Mouse (Mus musculus): ENCODE results near the gene Apol8. TPM values are rescaled to one million over a fixed set of nuclear protein-coding genes. Genes with fewer than 3 reads are reported as not detected.
"Not testable (repeated sequence)": the region's sequence is repeated elsewhere in the genome, so short reads cannot be mapped to it uniquely, and the experiment has no call there.

Apol8 gene
- polyA plus RNA-seq, 1 experiment from 2014 or later, result 0.55 TPM

- H3K27me3 ChIP-seq (ENCODE audit: control insufficient read depth, insufficient read depth, low read length); H3K9me3 ChIP-seq (ENCODE audit: control insufficient read depth, low read depth, low read length); H3K4me1 ChIP-seq (ENCODE audit: control insufficient read depth, insufficient read depth, low read length); H3K27ac ChIP-seq (ENCODE audit: low read length); H3K9ac ChIP-seq (replicated peaks; ENCODE audit: low read depth, low read length); H3K4me3 ChIP-seq (ENCODE audit: low read depth, low read length); H3K36me3 ChIP-seq (ENCODE audit: control insufficient read depth, insufficient read depth, low read length); ATAC-seq (ENCODE audit: insufficient number of reproducible peaks, insufficient read depth, low FRiP score, low read depth); H3K4me2 ChIP-seq (replicated peaks; ENCODE audit: low read depth, low read length): not testable (repeated sequence)
- WGBS, result 62% methylated on average over 4 of the region's 4 CpGs
These were observed 22.9 kb downstream of the Apol8 start for GRCm38 (mm10) chr15:77733903-77734302.

- not testable (repeated sequence) for H3K4me3 ChIP-seq (ENCODE audit: low read depth, low read length); H3K4me2 ChIP-seq (replicated peaks; ENCODE audit: low read depth, low read length); H3K36me3 ChIP-seq (ENCODE audit: control insufficient read depth, insufficient read depth, low read length); H3K4me1 ChIP-seq (ENCODE audit: control insufficient read depth, insufficient read depth, low read length); H3K27ac ChIP-seq (ENCODE audit: low read length); H3K27me3 ChIP-seq (ENCODE audit: control insufficient read depth, insufficient read depth, low read length); H3K9ac ChIP-seq (replicated peaks; ENCODE audit: low read depth, low read length); H3K9me3 ChIP-seq (ENCODE audit: control insufficient read depth, low read depth, low read length); ATAC-seq (ENCODE audit: insufficient number of reproducible peaks, insufficient read depth, low FRiP score, low read depth)
- 58% methylated on average over 8 of the region's 8 CpGs for WGBS
These were observed 23.4 kb downstream of the Apol8 start for GRCm38 (mm10) chr15:77733380-77733779.

- not testable (repeated sequence) for H3K4me1 ChIP-seq (ENCODE audit: control insufficient read depth, insufficient read depth, low read length); H3K9ac ChIP-seq (replicated peaks; ENCODE audit: low read depth, low read length); H3K4me2 ChIP-seq (replicated peaks; ENCODE audit: low read depth, low read length); H3K36me3 ChIP-seq (ENCODE audit: control insufficient read depth, insufficient read depth, low read length); H3K4me3 ChIP-seq (ENCODE audit: low read depth, low read length); H3K9me3 ChIP-seq (ENCODE audit: control insufficient read depth, low read depth, low read length); ATAC-seq (ENCODE audit: insufficient number of reproducible peaks, insufficient read depth, low FRiP score, low read depth); H3K27ac ChIP-seq (ENCODE audit: low read length); H3K27me3 ChIP-seq (ENCODE audit: control insufficient read depth, insufficient read depth, low read length)
- WGBS, result 74% methylated on average over 10 of the region's 10 CpGs
These were observed 24.0 kb downstream of the Apol8 start for GRCm38 (mm10) chr15:77732851-77733250.

- 89% methylated on average over 5 of the region's 5 CpGs for WGBS
- Histone ChIP-seq H3K4me2 (replicated peaks; ENCODE audit: low read depth, low read length) (no peak overlapping the region), H3K36me3 (ENCODE audit: control insufficient read depth, insufficient read depth, low read length) (no peaks in the 10 kb centered on the region), H3K9me3 (ENCODE audit: control insufficient read depth, low read depth, low read length) (no peaks in the 10 kb centered on the region), H3K4me1 (ENCODE audit: control insufficient read depth, insufficient read depth, low read length) (no peaks in the 10 kb centered on the region), H3K27me3 (ENCODE audit: control insufficient read depth, insufficient read depth, low read length) (no peaks in the 10 kb centered on the region), H3K9ac (replicated peaks; ENCODE audit: low read depth, low read length) (no peak overlapping the region), H3K4me3 (ENCODE audit: low read depth, low read length) (no peak overlapping the region), H3K27ac (ENCODE audit: low read length) (no peak overlapping the region)
- no peak for ATAC-seq (ENCODE audit: insufficient number of reproducible peaks, insufficient read depth, low FRiP score, low read depth)
These were observed 25.2 kb downstream of the Apol8 start for GRCm38 (mm10) chr15:77731605-77732004.

DNA sequence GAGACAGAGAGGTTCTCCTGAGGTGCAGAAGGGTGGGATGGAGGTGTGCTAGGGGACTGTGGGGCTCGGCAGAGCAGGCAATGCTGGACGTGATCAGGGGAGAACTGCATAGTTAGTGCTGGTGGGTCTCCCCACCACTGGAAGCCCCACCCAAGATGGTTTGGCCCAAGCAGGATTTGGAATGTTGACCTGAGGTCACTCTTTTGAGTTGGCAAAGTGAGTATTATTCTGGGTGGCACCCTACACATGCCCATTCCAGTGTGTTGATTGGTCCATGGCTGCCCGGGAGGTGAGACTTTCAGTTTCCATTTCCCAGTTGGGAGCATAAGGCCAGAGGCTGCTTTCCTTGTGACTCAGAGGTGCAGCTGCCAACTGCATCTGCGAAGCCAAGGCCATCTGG, 28.1 kb downstream of the Apol8 start, which contains the start of gene Apol9b:
Gene Apol9b (plus strand): TSS at position 301 of the 400 bp plus-strand sequence.
- ATAC-seq (ENCODE audit: insufficient number of reproducible peaks, insufficient read depth, low FRiP score, low read depth); H3K27me3 ChIP-seq (ENCODE audit: control insufficient read depth, insufficient read depth, low read length); H3K4me3 ChIP-seq (ENCODE audit: low read depth, low read length); H3K4me2 ChIP-seq (replicated peaks; ENCODE audit: low read depth, low read length); H3K4me1 ChIP-seq (ENCODE audit: control insufficient read depth, insufficient read depth, low read length); H3K27ac ChIP-seq (ENCODE audit: low read length); H3K9me3 ChIP-seq (ENCODE audit: control insufficient read depth, low read depth, low read length); H3K9ac ChIP-seq (replicated peaks; ENCODE audit: low read depth, low read length); H3K36me3 ChIP-seq (ENCODE audit: control insufficient read depth, insufficient read depth, low read length): not testable (repeated sequence)
- WGBS, result 100% methylated on average over 1 of the region's 4 CpGs

DNA sequence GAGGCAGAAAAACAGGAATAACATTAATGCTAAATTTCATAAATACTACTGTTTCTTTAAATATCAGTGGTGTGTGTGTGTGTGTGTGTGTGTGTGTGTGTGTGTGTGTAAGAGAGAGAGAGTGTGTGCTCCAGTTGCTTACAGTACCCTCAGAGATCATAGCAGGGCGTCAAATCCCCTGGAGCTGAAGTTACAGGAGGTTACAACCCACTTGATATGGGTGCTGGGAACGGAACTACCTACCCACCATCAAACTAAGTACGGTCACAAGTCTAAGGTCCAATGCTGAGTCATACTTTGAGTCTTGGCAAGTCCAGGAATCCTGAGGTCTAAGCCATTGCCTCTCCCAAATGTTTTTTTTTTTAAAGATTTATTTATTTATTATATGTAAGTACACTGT, 29.1 kb downstream of the Apol8 start:
- not testable (repeated sequence) for H3K36me3 ChIP-seq (ENCODE audit: control insufficient read depth, insufficient read depth, low read length); H3K4me3 ChIP-seq (ENCODE audit: low read depth, low read length); H3K27me3 ChIP-seq (ENCODE audit: control insufficient read depth, insufficient read depth, low read length); H3K9me3 ChIP-seq (ENCODE audit: control insufficient read depth, low read depth, low read length); H3K9ac ChIP-seq (replicated peaks; ENCODE audit: low read depth, low read length); H3K27ac ChIP-seq (ENCODE audit: low read length); H3K4me2 ChIP-seq (replicated peaks; ENCODE audit: low read depth, low read length); H3K4me1 ChIP-seq (ENCODE audit: control insufficient read depth, insufficient read depth, low read length); ATAC-seq (ENCODE audit: insufficient number of reproducible peaks, insufficient read depth, low FRiP score, low read depth)
- 83% methylated on average over 3 of the region's 3 CpGs for WGBS

GRCm38 (mm10) chr15:77727139-77727538, 29.7 kb downstream of the Apol8 start:
- not testable (repeated sequence) for H3K4me2 ChIP-seq (replicated peaks; ENCODE audit: low read depth, low read length); H3K27ac ChIP-seq (ENCODE audit: low read length); H3K9ac ChIP-seq (replicated peaks; ENCODE audit: low read depth, low read length); ATAC-seq (ENCODE audit: insufficient number of reproducible peaks, insufficient read depth, low FRiP score, low read depth); H3K9me3 ChIP-seq (ENCODE audit: control insufficient read depth, low read depth, low read length); H3K27me3 ChIP-seq (ENCODE audit: control insufficient read depth, insufficient read depth, low read length); H3K36me3 ChIP-seq (ENCODE audit: control insufficient read depth, insufficient read depth, low read length); H3K4me1 ChIP-seq (ENCODE audit: control insufficient read depth, insufficient read depth, low read length); H3K4me3 ChIP-seq (ENCODE audit: low read depth, low read length)
- 0% methylated on average over 3 of the region's 3 CpGs for WGBS

DNA sequence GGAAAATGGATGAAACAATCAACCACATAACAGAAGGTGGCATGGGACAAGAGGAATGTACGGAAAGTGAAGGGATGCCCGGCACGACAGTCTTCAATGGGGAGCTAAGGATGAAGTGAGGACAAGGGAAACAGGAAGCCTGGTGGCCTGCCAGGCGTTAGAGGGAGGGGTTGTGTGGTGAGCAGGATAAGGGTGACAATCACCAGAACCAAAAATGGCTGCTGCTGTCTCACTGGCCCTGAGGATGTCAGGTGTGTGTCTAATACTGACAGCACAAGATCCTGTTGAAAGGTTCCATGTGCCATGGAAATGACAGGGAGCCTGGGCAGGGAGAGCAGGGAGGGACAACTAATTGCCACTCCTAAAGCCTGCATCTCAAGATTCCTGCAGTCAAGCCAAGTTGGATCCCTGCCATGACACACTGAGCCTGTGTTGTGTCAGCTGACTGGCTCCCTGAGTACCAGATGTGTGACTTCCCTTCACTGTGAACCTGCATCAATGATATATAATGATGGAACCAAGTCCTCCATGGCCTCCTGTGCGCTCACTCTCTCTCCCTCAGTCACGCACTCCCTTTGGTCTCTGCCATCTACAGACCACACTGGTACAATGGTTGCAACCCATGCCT, 31.3 kb downstream of the Apol8 start:
- ATAC-seq (ENCODE audit: insufficient number of reproducible peaks, insufficient read depth, low FRiP score, low read depth), result not testable (repeated sequence)

DNA sequence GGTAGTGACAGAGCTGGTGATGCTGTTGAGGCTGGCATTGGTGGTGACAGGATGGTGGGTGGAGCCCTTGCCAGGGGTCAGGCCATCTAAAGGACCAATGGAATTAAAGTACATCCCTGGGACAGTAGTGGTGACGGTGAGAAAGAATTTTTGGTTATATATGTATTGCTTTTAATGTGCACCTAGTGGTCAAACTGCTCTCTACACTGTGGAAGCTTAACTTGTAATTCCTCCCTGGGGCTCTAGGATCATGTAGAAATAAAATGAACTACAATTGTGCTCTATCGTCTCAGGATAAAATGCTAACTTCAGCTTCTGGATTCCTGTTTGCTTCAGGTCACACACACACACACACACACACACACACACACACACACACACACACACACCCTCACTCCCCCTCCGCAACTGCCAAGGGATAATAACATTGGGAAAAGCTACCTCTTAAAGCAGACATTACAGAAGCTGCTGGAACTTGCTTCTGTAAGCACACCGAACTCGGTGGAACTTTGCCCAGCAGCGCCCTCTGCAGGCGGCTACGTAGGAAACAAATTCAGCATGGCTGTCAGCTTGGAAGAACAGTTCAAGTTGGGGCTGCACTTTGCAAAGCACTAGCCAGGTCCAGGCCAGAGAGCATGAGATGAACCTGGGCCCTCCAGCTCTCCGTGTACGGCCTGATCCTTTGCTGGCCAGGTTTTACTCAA, 32.4 kb downstream of the Apol8 start:
- not testable (repeated sequence) for H3K27me3 ChIP-seq (ENCODE audit: control insufficient read depth, insufficient read depth, low read length); H3K4me1 ChIP-seq (ENCODE audit: control insufficient read depth, insufficient read depth, low read length); H3K9me3 ChIP-seq (ENCODE audit: control insufficient read depth, low read depth, low read length); H3K27ac ChIP-seq (ENCODE audit: low read length); H3K4me3 ChIP-seq (ENCODE audit: low read depth, low read length); H3K4me2 ChIP-seq (replicated peaks; ENCODE audit: low read depth, low read length); ATAC-seq (ENCODE audit: insufficient number of reproducible peaks, insufficient read depth, low FRiP score, low read depth); H3K9ac ChIP-seq (replicated peaks; ENCODE audit: low read depth, low read length); H3K36me3 ChIP-seq (ENCODE audit: control insufficient read depth, insufficient read depth, low read length)
- 20% methylated on average over 2 of the region's 10 CpGs for WGBS

More for the DNA sequence above, 31.3 kb downstream of the Apol8 start:
- 64% methylated on average over 6 of the region's 6 CpGs for WGBS
- H3K27me3 ChIP-seq (ENCODE audit: control insufficient read depth, insufficient read depth, low read length); H3K9ac ChIP-seq (replicated peaks; ENCODE audit: low read depth, low read length); H3K4me1 ChIP-seq (ENCODE audit: control insufficient read depth, insufficient read depth, low read length); H3K4me3 ChIP-seq (ENCODE audit: low read depth, low read length); H3K4me2 ChIP-seq (replicated peaks; ENCODE audit: low read depth, low read length); H3K36me3 ChIP-seq (ENCODE audit: control insufficient read depth, insufficient read depth, low read length); H3K9me3 ChIP-seq (ENCODE audit: control insufficient read depth, low read depth, low read length); H3K27ac ChIP-seq (ENCODE audit: low read length): not testable (repeated sequence)

Data from stomach, embryonic 14.5 days (tissue).